Mouse (Mus musculus) heart, adult 2 months (tissue): ENCODE results near the gene Irf7. TPM values are rescaled to one million over a fixed set of nuclear protein-coding genes. Genes with fewer than 3 reads are reported as not detected.

Experiments
- DNase-seq, 2 experiments: peaks; one replicate each; pipeline ENCODE4 v3.0.0; 2021
- H3K27ac ChIP-seq: fragments of 200-600 bp; 2 replicates; pipeline ENCODE4 v1.8.1; 2022
- H3K27me3 ChIP-seq: fragments of 200-500 bp; 2 replicates; pipeline ENCODE4 v1.6.1; 2012; ENCODE audit warnings: mild to moderate bottlenecking, low read length, inconsistent platforms, mixed read lengths; ENCODE audit not compliant: control insufficient read depth, insufficient read depth
- H3K36me3 ChIP-seq: fragments of 200-500 bp; 2 replicates; pipeline ENCODE4 v1.6.1; 2012; ENCODE audit warnings: low read length, inconsistent platforms; ENCODE audit not compliant: control insufficient read depth, insufficient read depth
- H3K4me1 ChIP-seq: fragments of 200-500 bp; 2 replicates; pipeline ENCODE4 v1.6.1; 2011; ENCODE audit warnings: low read length; ENCODE audit not compliant: control insufficient read depth, insufficient read depth
- H3K4me3 ChIP-seq: fragments of 200-600 bp; 2 replicates; pipeline ENCODE4 v1.8.1; 2022
- H3K79me2 ChIP-seq: fragments of 200-500 bp; replicated peaks from 2 replicates; pipeline ENCODE4 v1.6.1; 2012; ENCODE audit warnings: mild to moderate bottlenecking, inconsistent platforms, low read length, moderate library complexity, mixed read lengths; ENCODE audit not compliant: control insufficient read depth, insufficient read depth
- H3K9ac ChIP-seq: fragments of 200-500 bp; 2 replicates; pipeline ENCODE4 v1.6.1; 2012; ENCODE audit warnings: low read depth, mild to moderate bottlenecking, control low read depth, inconsistent platforms, low read length, mixed read lengths
- CTCF ChIP-seq: fragments of 200-600 bp; IDR thresholded peaks from 2 replicates; pipeline ENCODE4 v1.8.1; 2022; ENCODE audit warnings: antibody characterized with exemption, mild to moderate bottlenecking, moderate library complexity
- EP300 ChIP-seq: fragments of 200-500 bp; IDR thresholded peaks from 2 replicates; pipeline ENCODE4 v1.6.1; 2011; ENCODE audit warnings: low read depth, low read length, control low read depth; ENCODE audit not compliant: insufficient read depth
- POLR2A ChIP-seq: fragments of 200-500 bp; IDR thresholded peaks from 2 replicates; pipeline ENCODE4 v1.6.1; 2011; ENCODE audit warnings: mild to moderate bottlenecking, low read depth, low read length, control low read depth; ENCODE audit not compliant: insufficient read depth
- WGBS: fragments of 180-500 bp; shearing (Covaris S2); methylation state at CpG from one replicate; pipeline ENCODE4 v1.1.7; 2018; 5-methylcytosine and 5-hydroxymethylcytosine counted together
- intact Hi-C: fragments of 180-260 bp; cut with DNase I; formaldehyde crosslinking; loops from one replicate; pipeline ENCODE4 v1.15.1; 2025
- polyA plus RNA-seq: library from polyadenylated mRNA; depleted of rRNA; stranded (reverse); fragments of >200 nt; gene quantifications from 2 replicates; pipeline ENCODE4 v1.2.3, GENCODE M21; 2012
- total RNA-seq, 2 experiments: library from RNA; stranded (reverse); gene quantifications; 2 replicates each; pipeline ENCODE4 v1.2.3; 2021

Gene Irf7
- total and polyA plus RNA-seq, 3 experiments = 3.3 to 25.2 (median 3.4) TPM

- no peak for DNase-seq
- Histone ChIP-seq H3K27me3 (peaks cover 1% of the 10 kb centered on the region; the same call in 1 of the 2 replicates), H3K4me1 (no peaks in the 10 kb centered on the region), H3K9ac (no peak overlapping the region), H3K4me3 (no peak overlapping the region), H3K79me2 (no peaks in the 10 kb centered on the region), H3K27ac (no peak overlapping the region), H3K36me3 (no peaks in the 10 kb centered on the region)
- 81% methylated on average over 11 of the region's 11 CpGs for WGBS
- intact Hi-C loops = no loop called here
- TF ChIP-seq CTCF (no peak), EP300 (no peak), POLR2A (no peak)
These were observed 11.7 kb upstream of the Irf7 start for GRCm38 (mm10) chr7:141277701-141278678.

DNA sequence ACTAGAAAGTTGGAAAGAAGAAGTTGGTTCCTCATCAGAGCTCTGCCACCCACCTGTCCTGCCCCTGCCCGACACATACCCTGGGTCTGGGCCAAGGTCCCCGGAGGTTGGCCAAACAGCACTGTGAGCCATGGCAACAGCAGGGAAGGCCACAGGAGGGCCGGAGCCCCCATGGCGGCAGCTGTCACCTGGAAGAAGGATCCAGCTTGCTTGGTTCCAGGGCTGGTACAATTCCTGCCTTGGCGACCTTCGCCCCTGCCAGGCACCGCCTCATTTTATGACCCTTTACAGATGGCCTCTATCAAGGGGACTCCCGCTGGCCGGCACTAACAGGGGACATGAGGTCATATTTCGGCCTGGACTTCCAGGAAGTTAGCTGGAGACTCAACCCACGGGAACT lies 10.3 kb upstream of the Irf7 start, which contains the start of gene Cdhr5:
TSS of gene Cdhr5 (minus strand) at position 241 of the 400 bp plus-strand sequence.
- no peak for DNase-seq
- no peak within 1 kb of the TSS for H3K4me3 ChIP-seq
- H3K79me2 ChIP-seq = no peaks in the 10 kb centered on the region
- no peaks in the 10 kb centered on the region for H3K36me3 ChIP-seq
- no peaks in the 10 kb centered on the region for H3K4me1 ChIP-seq
- no peak for TF ChIP-seq CTCF
- no peak for TF ChIP-seq POLR2A
- TF ChIP-seq EP300 = no peak
- H3K9ac ChIP-seq = no peak within 1 kb of the TSS
- intact Hi-C loops = no loop called here
- no peak within 1 kb of the TSS for H3K27ac ChIP-seq
- H3K27me3 ChIP-seq = peaks cover 1% of the 10 kb centered on the region; the same call in 1 of the 2 replicates
- WGBS = 69% methylated on average over 11 of the region's 11 CpGs

- Histone ChIP-seq H3K4me3 (no peak overlapping the region), H3K4me1 (no peaks in the 10 kb centered on the region), H3K36me3 (no peaks in the 10 kb centered on the region), H3K27me3 (peaks cover 1% of the 10 kb centered on the region; the same call in 1 of the 2 replicates), H3K27ac (no peak overlapping the region), H3K79me2 (no peaks in the 10 kb centered on the region), H3K9ac (no peak overlapping the region)
- DNase-seq = no peak
- 84% methylated on average over 9 of the region's 9 CpGs for WGBS
- TF ChIP-seq POLR2A (no peak), CTCF (no peak), EP300 (no peak)
- intact Hi-C loops = no loop called here
These were observed 9.1 kb upstream of the Irf7 start for GRCm38 (mm10) chr7:141275356-141275755.

DNA sequence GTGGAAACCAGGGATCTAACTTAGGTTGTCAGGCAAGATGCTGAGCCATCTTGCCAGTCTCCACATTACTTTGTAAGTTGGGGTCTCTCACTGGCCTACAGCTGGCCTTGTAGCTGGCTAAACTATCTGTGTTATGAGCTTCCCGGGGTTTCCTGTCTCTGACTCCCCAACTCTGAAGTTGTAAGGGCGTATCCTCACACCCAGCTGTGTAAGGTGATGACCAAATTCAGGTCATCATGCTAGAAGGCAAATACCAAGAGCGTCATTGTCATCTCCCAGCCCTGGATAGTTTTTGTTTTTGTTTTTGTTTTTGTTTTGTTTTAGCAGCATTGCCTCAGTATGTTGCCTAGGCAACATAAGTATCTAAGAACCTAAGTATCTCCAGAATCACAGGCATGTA lies 4.3 kb upstream of the Irf7 start:
- no peak for TF ChIP-seq POLR2A
- TF ChIP-seq CTCF = no peak
- no peak for TF ChIP-seq EP300

DNA sequence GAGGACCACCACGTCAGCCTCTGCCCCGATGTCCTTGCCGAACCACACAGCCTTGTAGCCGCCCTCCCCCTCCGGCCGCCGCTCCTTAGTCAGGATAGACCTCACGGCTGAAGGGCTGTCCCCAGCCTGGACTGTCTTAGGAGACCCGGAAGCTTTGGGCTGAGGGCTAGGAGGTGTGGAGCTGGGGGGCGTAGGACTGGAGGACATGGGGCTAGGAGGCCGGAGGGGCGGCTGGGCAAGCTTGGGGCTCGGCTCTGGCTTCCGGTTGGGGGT lies 2.9 kb upstream of the Irf7 start:
- no peaks in the 10 kb centered on the region for H3K36me3 ChIP-seq
- intact Hi-C loops = loop anchor here (5.0 kb wide), 1 partner anchor 58 kb away; the partner anchor contains the start of genes Deaf1 and Tmem80
- H3K4me1 ChIP-seq = peaks cover 5% of the 10 kb centered on the region
- H3K79me2 ChIP-seq = no peaks in the 10 kb centered on the region
- peak overlapping the region; percentile 25; the same call in 1 of the 2 replicates for H3K4me3 ChIP-seq
- H3K9ac ChIP-seq = 0 out of 2 replicates have a peak overlapping the region, but pooled peaks have one; percentile 25
- no peaks in the 10 kb centered on the region for H3K27me3 ChIP-seq
- H3K27ac ChIP-seq = no peak overlapping the region
- TF ChIP-seq CTCF (no peak), POLR2A (no peak), EP300 (no peak)
- 74% methylated on average over 14 of the region's 14 CpGs for WGBS
- no peak for DNase-seq

More for the DNA sequence above, 4.3 kb upstream of the Irf7 start:
- Histone ChIP-seq H3K27me3 (no peaks in the 10 kb centered on the region), H3K27ac (no peak overlapping the region), H3K36me3 (no peaks in the 10 kb centered on the region), H3K4me3 (no peak overlapping the region), H3K9ac (no peak overlapping the region), H3K4me1 (peaks cover 2% of the 10 kb centered on the region), H3K79me2 (no peaks in the 10 kb centered on the region)
- DNase-seq = no peak
- 83% methylated on average over 3 of the region's 3 CpGs for WGBS
- intact Hi-C loops = no loop called here
